9 mouse cellular contexts compared by ENCODE assay signal in genomic region chr2:150500124-150500973, GRCm38 (mm10). TPM values are rescaled to one million over a fixed set of nuclear protein-coding genes. Genes with fewer than 3 reads are reported as not detected.
DNase-seq lines count a peak whose midpoint lies in the region; ATAC-seq and TF ChIP-seq lines count a peak whose summit lies in the region.
"Not testable (repeated sequence)": the region's sequence is repeated elsewhere in the genome, so short reads cannot be mapped to it uniquely, and the experiment has no call there.
"Had no signal": no experiment of that assay in that cellular context is flagged by ENCODE, and none has a peak within 500 bp of the region (broad histone marks: within the 10 kb centered on the region; RNA-seq: fewer than 3 reads in every experiment).

No protein-coding gene starts in this region.

- TF ChIP-seq CTCF in heart, postnatal 0 days (IDR thresholded peaks at IDR 0.05; ENCODE audit: low read depth); kidney, adult 2 months (conservative IDR thresholded peaks at IDR 0.05; ENCODE audit: insufficient read depth, insufficient read length, low read depth, low read length): not testable (repeated sequence)

- H3K27ac ChIP-seq in forebrain, embryonic 13.5 days; heart, postnatal 0 days (ENCODE audit: low read depth); kidney, adult 2 months (ENCODE audit: insufficient read depth, low read depth, low read length); liver, embryonic 11.5 days (ENCODE audit: low read depth, low read length); midbrain, embryonic 10.5 days (replicated peaks); neural tube, embryonic 15.5 days (replicated peaks): not testable (repeated sequence)

- H3K4me3 ChIP-seq in forebrain, embryonic 13.5 days, result peak overlapping the region; percentile 27
- peak overlapping the region; percentile 22; the same call in 1 of the 2 replicates for H3K4me3 ChIP-seq in heart, postnatal 0 days (ENCODE audit: low read depth, low read length)
- not testable (repeated sequence) for H3K4me3 ChIP-seq in kidney, adult 2 months (ENCODE audit: insufficient read depth, low read depth, low read length); liver, embryonic 11.5 days (ENCODE audit: low read depth, low read length)
- peak overlapping the region; percentile 41 for H3K4me3 ChIP-seq in midbrain, embryonic 10.5 days
- H3K4me3 ChIP-seq in neural tube, embryonic 15.5 days (replicated peaks), result peak overlapping the region; percentile 34

- H3K9me3 ChIP-seq in forebrain, embryonic 13.5 days (replicated peaks); heart, postnatal 0 days (replicated peaks; ENCODE audit: control insufficient read depth, low read length); liver, embryonic 11.5 days (ENCODE audit: control insufficient read depth, low read length); midbrain, embryonic 10.5 days (replicated peaks); neural tube, embryonic 15.5 days (replicated peaks): not testable (repeated sequence)

- ATAC-seq in forebrain, embryonic 13.5 days; heart, postnatal 0 days (ENCODE audit: insufficient read depth, low read depth); liver, embryonic 11.5 days (replicated peaks; ENCODE audit: low FRiP score): not testable (repeated sequence)
- peak; percentile 65; the same call in 1 of the 2 replicates for ATAC-seq in neural tube, embryonic 15.5 days (ENCODE audit: low FRiP score)

- not testable (repeated sequence) for TF ChIP-seq POLR2A in kidney, adult 2 months (IDR thresholded peaks at IDR 0.05; ENCODE audit: low read depth, low read length)

- H3K36me3 ChIP-seq in forebrain, embryonic 13.5 days (ENCODE audit: poor library complexity, severe bottlenecking); heart, postnatal 0 days (replicated peaks; ENCODE audit: control insufficient read depth, insufficient read depth, low read length); kidney, adult 2 months (ENCODE audit: control insufficient read depth, insufficient read depth, low read length); liver, embryonic 11.5 days (ENCODE audit: control insufficient read depth, insufficient read depth, low read length); midbrain, embryonic 10.5 days; neural tube, embryonic 15.5 days: not testable (repeated sequence)

- peak; percentile 22 for DNase-seq in embryo, embryonic 11 days
- not testable (repeated sequence) for DNase-seq in heart, postnatal 0 days (ENCODE audit: low spot score); liver, embryonic 11.5 days (ENCODE audit: low spot score); midbrain, embryonic 10.5 days (ENCODE audit: low spot score)
- DNase-seq in kidney, adult 2 months, result peak; percentile 1

- H3K27me3 ChIP-seq in forebrain, embryonic 13.5 days; heart, postnatal 0 days (ENCODE audit: control insufficient read depth, insufficient read depth, low read length); kidney, adult 2 months (replicated peaks; ENCODE audit: control insufficient read depth, insufficient read depth, low read length); liver, embryonic 11.5 days (replicated peaks; ENCODE audit: control insufficient read depth, insufficient read depth, low read length); midbrain, embryonic 10.5 days (ENCODE audit: low read depth, poor library complexity, severe bottlenecking); neural tube, embryonic 15.5 days (replicated peaks): not testable (repeated sequence)

- 47% methylated on average over 60 of the region's 60 CpGs for WGBS in forebrain, embryonic 13.5 days
- WGBS in heart, postnatal 0 days, result 33% methylated on average over 60 of the region's 60 CpGs
- WGBS in kidney, adult 2 months, result 44% methylated on average over 60 of the region's 60 CpGs
- 37% methylated on average over 60 of the region's 60 CpGs for WGBS in liver, embryonic 11.5 days
- WGBS in midbrain, embryonic 10.5 days, result 50% methylated on average over 60 of the region's 60 CpGs
- 46% methylated on average over 60 of the region's 60 CpGs for WGBS in neural tube, embryonic 15.5 days

- TF ChIP-seq EP300 in heart, postnatal 0 days (IDR thresholded peaks at IDR 0.05; ENCODE audit: low read depth), result not testable (repeated sequence)

- peak overlapping the region; percentile 51 for H3K4me2 ChIP-seq in forebrain, embryonic 13.5 days
- H3K4me2 ChIP-seq in heart, postnatal 0 days (ENCODE audit: low read depth, low read length), result peak overlapping the region; percentile 42; the same call in 1 of the 2 replicates
- H3K4me2 ChIP-seq in liver, embryonic 11.5 days, result peak overlapping the region; percentile 44
- H3K4me2 ChIP-seq in neural tube, embryonic 15.5 days, result peak overlapping the region; percentile 52

- H3K9ac ChIP-seq in forebrain, embryonic 13.5 days; heart, postnatal 0 days (replicated peaks; ENCODE audit: low read depth, low read length); liver, embryonic 11.5 days (ENCODE audit: low read depth, low read length); neural tube, embryonic 15.5 days (replicated peaks): not testable (repeated sequence)

- not testable (repeated sequence) for H3K4me1 ChIP-seq in forebrain, embryonic 13.5 days; heart, postnatal 0 days (ENCODE audit: control insufficient read depth, insufficient read depth); kidney, adult 2 months (ENCODE audit: control insufficient read depth, insufficient read depth, low read length); liver, embryonic 11.5 days (replicated peaks; ENCODE audit: control insufficient read depth, insufficient read depth, low read length); midbrain, embryonic 10.5 days; neural tube, embryonic 15.5 days

RNA-seq across cellular contexts. Expression of gene Zfp345, which starts 15.5 kb away (rescaled TPM):
- polyA plus RNA-seq in forebrain, embryonic 13.5 days (2015; fragmentation: Nextera tagmentation; extraction: Ambion mirVana), result not detected in 2 replicates
- total RNA-seq in heart, postnatal 0 days (2014; rRNA removed; ENCODE audit: low replicate concordance), result not detected in 2 replicates
- polyA plus RNA-seq in heart, postnatal 0 days (2015; fragmentation: Nextera tagmentation; extraction: Ambion mirVana), result 0.04 TPM in 1 of 2 replicates, not detected in the other
- polyA plus RNA-seq in kidney, adult 2 months (2012; rRNA removed), result not detected in 2 replicates
- 0.14 and 0.29 TPM in 2 replicates for polyA plus RNA-seq in liver, embryonic 11.5 days (2014; fragmentation: Nextera tagmentation; extraction: Ambion mirVana)
- polyA plus RNA-seq in midbrain, embryonic 10.5 days (2016; fragmentation: Nextera tagmentation; extraction: Ambion mirVana), result not detected in 2 replicates
- polyA plus RNA-seq in neural tube, embryonic 15.5 days (2015; fragmentation: Nextera tagmentation; extraction: Ambion mirVana), result 0.15 TPM in 1 of 2 replicates, not detected in the other
- polyA plus RNA-seq: erythroblast, embryonic 14.5 days; lung, adult 2 months had no signal

RNA-seq across cellular contexts. Expression of gene Zfp442, which starts 49.1 kb away (rescaled TPM):
- polyA plus RNA-seq in forebrain, embryonic 13.5 days (2015; fragmentation: Nextera tagmentation; extraction: Ambion mirVana), result 8.2 and 9.2 TPM in 2 replicates
- total RNA-seq in heart, postnatal 0 days (2014; rRNA removed; ENCODE audit: low replicate concordance), result 0.95 and 1.9 TPM in 2 replicates
- polyA plus RNA-seq in heart, postnatal 0 days (2015; fragmentation: Nextera tagmentation; extraction: Ambion mirVana), result 3.0 and 4.1 TPM in 2 replicates
- 0.13 and 0.18 TPM in 2 replicates for polyA plus RNA-seq in kidney, adult 2 months (2012; rRNA removed)
- 3.1 and 4.0 TPM in 2 replicates for polyA plus RNA-seq in liver, embryonic 11.5 days (2014; fragmentation: Nextera tagmentation; extraction: Ambion mirVana)
- 10.4 and 11.2 TPM in 2 replicates for polyA plus RNA-seq in midbrain, embryonic 10.5 days (2016; fragmentation: Nextera tagmentation; extraction: Ambion mirVana)
- 8.0 and 9.1 TPM in 2 replicates for polyA plus RNA-seq in neural tube, embryonic 15.5 days (2015; fragmentation: Nextera tagmentation; extraction: Ambion mirVana)
- polyA plus RNA-seq: erythroblast, embryonic 14.5 days had no signal
